Mouse (Mus musculus): ENCODE data around the gene Svs1.

GRCm38 (mm10) chr6:48986444-48986990 lies at the start of gene Svs1:
- TF ChIP-seq CTCF (IDR thresholded peaks at IDR 0.05; ENCODE audit: insufficient read depth, low read depth, low read length): no peak
- no peak for TF ChIP-seq POLR2A (IDR thresholded peaks at IDR 0.05; ENCODE audit: insufficient read depth, low read depth, low read length)

Measured in olfactory bulb, adult 2 months (tissue).